ENCODE assay signal across 8 mouse cellular contexts in the genomic region with DNA sequence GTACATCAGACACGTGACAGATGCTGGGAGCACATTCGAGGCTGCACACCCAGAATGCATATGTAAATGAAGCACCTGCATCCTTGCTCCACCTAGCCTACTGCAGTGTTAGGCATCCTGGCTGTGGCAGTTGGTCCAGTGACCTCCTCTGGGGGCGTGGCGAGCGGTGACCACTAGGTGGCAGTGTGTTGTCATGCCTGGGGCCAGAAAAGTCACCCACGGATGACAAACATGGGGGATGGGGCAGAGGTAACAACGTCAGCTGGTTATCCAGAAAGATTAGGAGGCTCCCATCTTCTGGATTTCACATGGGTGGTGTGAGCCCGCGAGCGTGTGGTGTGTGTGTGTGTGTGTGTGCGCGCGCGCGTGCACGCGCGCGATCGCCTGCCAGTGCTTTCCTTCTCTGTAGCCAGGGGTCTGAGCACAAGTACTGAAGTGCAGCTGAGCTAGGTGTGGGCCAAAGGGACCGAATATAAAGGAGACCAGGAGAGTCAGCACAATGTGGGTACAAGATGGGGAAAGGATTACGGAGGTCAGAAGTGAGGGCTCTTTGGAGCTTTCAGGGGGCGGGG. TPM values are rescaled to one million over a fixed set of nuclear protein-coding genes. Genes with fewer than 3 reads are reported as not detected.
DNase-seq lines count a peak whose midpoint lies in the region; ATAC-seq lines count a peak whose summit lies in the region.

No protein-coding gene starts in this region.

- 0% methylated on average over 23 of the region's 23 CpGs for WGBS in hindbrain, embryonic 16.5 days
- 1% methylated on average over 20 of the region's 23 CpGs for WGBS in macrophage (ENCODE audit: missing documents)

- no peaks in the 10 kb centered on the region for H3K36me3 ChIP-seq in hindbrain, embryonic 16.5 days (ENCODE audit: control insufficient read depth, insufficient read depth, low read length)
- no peaks in the 10 kb centered on the region for H3K36me3 ChIP-seq in macrophage (ENCODE audit: inconsistent target)

- H3K27me3 ChIP-seq in hindbrain, embryonic 16.5 days (replicated peaks; ENCODE audit: control insufficient read depth, insufficient read depth, low read length): no peaks in the 10 kb centered on the region

- peak overlapping the region; percentile 80 for H3K4me2 ChIP-seq in hindbrain, embryonic 16.5 days (ENCODE audit: low read length)

- peak overlapping the region; percentile 71 for H3K9ac ChIP-seq in hindbrain, embryonic 16.5 days (ENCODE audit: low read depth, low read length)

- ATAC-seq in hindbrain, embryonic 16.5 days: peak; percentile 85

- no peaks in the 10 kb centered on the region for H3K79me2 ChIP-seq in macrophage (ENCODE audit: inconsistent target)

- peak overlapping the region; percentile 40 for H3K4me3 ChIP-seq in hindbrain, embryonic 16.5 days (ENCODE audit: low read length)
- peak overlapping the region; percentile 26 for H3K4me3 ChIP-seq in macrophage (ENCODE audit: inconsistent target)

- peak overlapping the region; percentile 97 for H3K27ac ChIP-seq in hindbrain, embryonic 16.5 days (ENCODE audit: low read depth, low read length)
- peak overlapping the region; percentile 90 for H3K27ac ChIP-seq in macrophage

- peaks cover 13% of the 10 kb centered on the region for H3K4me1 ChIP-seq in hindbrain, embryonic 16.5 days (ENCODE audit: control insufficient read depth, insufficient read depth, low read depth, low read length)

- DNase-seq in R1 (ENCODE audit: low read depth, low spot score): peak; percentile 97
- DNase-seq in cerebellum, postnatal 25 days: peak; percentile 99
- peak; percentile 91 to 92 for DNase-seq in frontal cortex, postnatal 36 days (ENCODE audit: low spot score in 2 of 2)
- DNase-seq in left cerebral cortex, adult 18-20 months (ENCODE audit: low spot score in 2 of 2): peak; percentile 91 to 93
- DNase-seq in right cerebral cortex, adult 18-20 months: peak; percentile 90
- DNase-seq in urinary bladder, postnatal 10 days (ENCODE audit: low spot score): peak; percentile 92

- H3K9me3 ChIP-seq in hindbrain, embryonic 16.5 days (ENCODE audit: control insufficient read depth, low read length): no peaks in the 10 kb centered on the region

RNA-seq across cellular contexts. Expression of gene Lag3, which starts 7.8 kb away (rescaled TPM):
- polyA plus RNA-seq in hindbrain, embryonic 16.5 days (2015; fragmentation: Nextera tagmentation; extraction: Ambion mirVana): 3.0 and 3.6 TPM in 2 replicates
- total RNA-seq in left cerebral cortex, adult 18-20 months (2021): 1 to 10 TPM; 2.6 to 3.2 TPM
- total RNA-seq in macrophage (2018; cell fraction: chromatin; rRNA removed): 10 to 100 TPM in 4 of 26 experiments, 1 to 10 TPM in 22; 1.3 to 20.8 (median 4.7) TPM
- total RNA-seq in macrophage (2018; cell fraction: cytosol; rRNA removed): 1 to 10 TPM in 25 of 26 experiments, under 1 TPM in 1; 0.95 to 8.6 (median 2.9) TPM
- total RNA-seq in macrophage (2018; cell fraction: nucleus; rRNA removed): 10 to 100 TPM in 15 of 26 experiments, 1 to 10 TPM in 11; 2.1 to 34.0 (median 11.5) TPM
- polyA plus RNA-seq in macrophage (2018): 1.5 to 1.8 TPM (median 1.5 TPM) in 3 replicates

RNA-seq across cellular contexts. Expression of gene Cd4, which starts 15.6 kb away (rescaled TPM):
- polyA plus RNA-seq in hindbrain, embryonic 16.5 days (2015; fragmentation: Nextera tagmentation; extraction: Ambion mirVana): 0.26 and 0.27 TPM in 2 replicates
- total RNA-seq in left cerebral cortex, adult 18-20 months (2021): 1 to 10 TPM; 4.2 to 8.6 TPM
- total RNA-seq in macrophage (2018; cell fraction: chromatin; rRNA removed): 10 to 100 TPM in 18 of 26 experiments, 1 to 10 TPM in 8; 2.5 to 44.4 (median 21.1) TPM
- total RNA-seq in macrophage (2018; cell fraction: cytosol; rRNA removed): 100 to 1,000 TPM in 2 of 26 experiments, 10 to 100 TPM in 24; 45.5 to 121 (median 68.1) TPM
- total RNA-seq in macrophage (2018; cell fraction: nucleus; rRNA removed): 100 to 1,000 TPM in 11 of 26 experiments, 10 to 100 TPM in 15; 14.7 to 155 (median 90.6) TPM
- 49.3 to 211 TPM (median 83.5 TPM) in 3 replicates for polyA plus RNA-seq in macrophage (2018)

RNA-seq across cellular contexts. Expression of gene Ptms, which starts 16.2 kb away (rescaled TPM):
- polyA plus RNA-seq in hindbrain, embryonic 16.5 days (2015; fragmentation: Nextera tagmentation; extraction: Ambion mirVana): 609 and 678 TPM in 2 replicates
- total RNA-seq in left cerebral cortex, adult 18-20 months (2021): 100 to 1,000 TPM; 895 to 902 TPM
- 100 to 1,000 TPM in 24 of 26 experiments, 10 to 100 TPM in 2; 64.6 to 536 (median 324) TPM for total RNA-seq in macrophage (2018; cell fraction: chromatin; rRNA removed)
- total RNA-seq in macrophage (2018; cell fraction: cytosol; rRNA removed): 1,000 to 10,000 TPM; 1,151 to 2,439 (median 1,695) TPM
- total RNA-seq in macrophage (2018; cell fraction: nucleus; rRNA removed): 1,000 to 10,000 TPM in 7 of 26 experiments, 100 to 1,000 TPM in 19; 360 to 1,431 (median 727) TPM
- polyA plus RNA-seq in macrophage (2018): 540 to 1,227 TPM (median 1,212 TPM) in 3 replicates

RNA-seq across cellular contexts. Expression of gene Mlf2, which starts 27.5 kb away (rescaled TPM):
- 574 and 587 TPM in 2 replicates for polyA plus RNA-seq in hindbrain, embryonic 16.5 days (2015; fragmentation: Nextera tagmentation; extraction: Ambion mirVana)
- total RNA-seq in left cerebral cortex, adult 18-20 months (2021): 100 to 1,000 TPM; 626 to 639 TPM
- total RNA-seq in macrophage (2018; cell fraction: chromatin; rRNA removed): 100 to 1,000 TPM in 3 of 26 experiments, 10 to 100 TPM in 23; 17.4 to 116 (median 64.8) TPM
- 100 to 1,000 TPM; 202 to 285 (median 260) TPM for total RNA-seq in macrophage (2018; cell fraction: cytosol; rRNA removed)
- 100 to 1,000 TPM in 15 of 26 experiments, 10 to 100 TPM in 11; 48.2 to 153 (median 112) TPM for total RNA-seq in macrophage (2018; cell fraction: nucleus; rRNA removed)
- polyA plus RNA-seq in macrophage (2018): 179 to 203 TPM (median 199 TPM) in 3 replicates

RNA-seq across cellular contexts. Expression of gene Gpr162, which starts 39.9 kb away (rescaled TPM):
- 30.9 and 32.9 TPM in 2 replicates for polyA plus RNA-seq in hindbrain, embryonic 16.5 days (2015; fragmentation: Nextera tagmentation; extraction: Ambion mirVana)
- total RNA-seq in left cerebral cortex, adult 18-20 months (2021): 100 to 1,000 TPM; 212 to 232 TPM
- 100 to 1,000 TPM in 12 of 26 experiments, 10 to 100 TPM in 14; 15.9 to 245 (median 96.3) TPM for total RNA-seq in macrophage (2018; cell fraction: chromatin; rRNA removed)
- total RNA-seq in macrophage (2018; cell fraction: cytosol; rRNA removed): 100 to 1,000 TPM in 22 of 26 experiments, 10 to 100 TPM in 4; 80.6 to 184 (median 135) TPM
- 100 to 1,000 TPM in 22 of 26 experiments, 10 to 100 TPM in 4; 50.7 to 342 (median 209) TPM for total RNA-seq in macrophage (2018; cell fraction: nucleus; rRNA removed)
- 20.0 to 195 TPM (median 70.2 TPM) in 3 replicates for polyA plus RNA-seq in macrophage (2018)

Comparison
In these comparisons a context has a peak if more than half of its experiments do, and no peak if none do; other contexts are left out.
1. Peak in every context shown above with its lines: DNase-seq, ATAC-seq, H3K4me3 ChIP-seq and H3K27ac ChIP-seq.
2. RNA of gene Cd4, which starts 15.6 kb away (polyA plus RNA-seq): 49.3 to 211 TPM in macrophage; 0.26 to 0.27 TPM in hindbrain, embryonic 16.5 days; every median in the first group is over 10 times any median in the second.